Mouse (Mus musculus) limb, embryonic 10.5 days (tissue): ENCODE measurements at regions not wholly inside any gene's neighbourhood (a gene's known extent, or its start where the extent isn't known, plus 50 kb on each side); places are given as distances from the start of the nearest gene placed in this dataset.

Experiments used
- DNase-seq: peaks from one replicate; pipeline ENCODE4 v3.0.0-alpha.2; 2017; ENCODE audit warnings: low spot score
- H3K27ac ChIP-seq: fragments of 300-500 bp; sonication (generic); 2 replicates; pipeline ENCODE4 v1.5.1; 2016; ENCODE audit warnings: mild to moderate bottlenecking
- H3K27me3 ChIP-seq: fragments of 300-500 bp; sonication (generic); 2 replicates; pipeline ENCODE4 v1.6.1; 2016; ENCODE audit warnings: low read depth, mild to moderate bottlenecking; ENCODE audit not compliant: poor library complexity, severe bottlenecking
- H3K36me3 ChIP-seq: fragments of 300-500 bp; sonication (generic); 2 replicates; pipeline ENCODE4 v1.6.1; 2016; ENCODE audit warnings: mild to moderate bottlenecking, moderate library complexity
- H3K4me1 ChIP-seq: fragments of 300-500 bp; sonication (generic); 2 replicates; pipeline ENCODE4 v1.6.1; 2016
- H3K4me3 ChIP-seq: fragments of 300-500 bp; sonication (generic); 2 replicates; pipeline ENCODE4 v1.5.1; 2016; ENCODE audit warnings: mild to moderate bottlenecking, moderate library complexity
- H3K9me3 ChIP-seq: fragments of 300-500 bp; sonication (generic); replicated peaks from 2 replicates; pipeline ENCODE4 v1.6.1; 2016; ENCODE audit warnings: mild to moderate bottlenecking
- WGBS: fragments of 180-500 bp; shearing (Covaris S2); methylation state at CpG from one replicate; pipeline ENCODE4 v1.1.7; 2016; 5-methylcytosine and 5-hydroxymethylcytosine counted together

DNA sequence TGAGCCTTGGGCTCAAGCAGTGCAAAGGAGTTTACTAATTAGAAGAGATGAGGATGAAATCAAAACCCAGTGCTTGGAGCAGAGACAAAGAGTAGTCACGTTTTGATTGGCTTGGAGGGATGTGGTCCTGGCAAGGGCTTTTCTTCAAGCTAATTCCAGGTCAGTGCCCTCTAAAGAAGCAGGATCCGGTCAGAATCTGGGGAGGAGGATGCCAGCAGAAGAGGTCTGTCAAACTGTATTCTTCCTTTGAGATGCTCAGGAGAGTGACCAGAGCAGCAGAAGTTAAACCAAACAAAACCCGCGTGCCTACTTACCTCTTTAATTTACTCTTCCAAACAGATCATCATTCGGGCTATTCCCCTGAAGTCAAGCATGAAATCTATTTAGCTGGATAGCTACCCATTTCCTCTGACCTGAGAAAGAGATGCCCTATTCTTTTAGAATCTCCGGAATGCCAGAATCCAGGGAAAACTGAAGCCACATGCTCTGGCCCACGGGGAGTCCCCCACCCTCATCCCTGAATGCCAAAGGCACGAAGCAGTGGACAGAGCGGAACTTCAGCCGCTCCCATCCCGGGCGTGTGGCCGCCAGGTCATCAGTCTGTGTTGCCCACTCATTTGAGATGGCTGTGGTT is 117.8 kb upstream of the Six2 start:
- Histone ChIP-seq H3K36me3 (no peaks in the 10 kb centered on the region), H3K4me1 (peaks cover 13% of the 10 kb centered on the region), H3K27me3 (peaks cover 86% of the 10 kb centered on the region), H3K27ac (no peak overlapping the region), H3K9me3 (no peaks in the 10 kb centered on the region), H3K4me3 (no peak overlapping the region)
- 77% methylated on average over 13 of the region's 13 CpGs for WGBS
- no peak for DNase-seq

DNA sequence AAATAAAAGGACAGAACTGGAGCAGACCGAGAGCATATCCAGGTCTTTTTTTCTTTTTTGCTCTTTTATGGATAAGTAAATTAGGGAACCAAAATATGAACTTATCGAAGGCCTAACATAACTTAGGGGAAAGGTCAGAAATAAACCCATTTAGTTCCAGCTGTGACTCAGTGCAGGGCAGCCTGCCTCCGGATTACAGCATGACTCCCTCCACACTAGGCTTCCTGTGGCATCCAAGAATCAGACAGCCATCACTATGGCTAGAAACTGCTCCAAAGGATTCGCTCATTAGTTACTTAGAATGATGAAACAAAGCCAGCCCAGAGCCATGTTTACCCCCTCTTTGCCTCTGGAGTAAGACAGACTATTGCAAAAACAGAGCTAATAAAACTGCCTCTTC is 116.6 kb upstream of the Six2 start:
- DNase-seq, result no peak
- WGBS, result 72% methylated on average over 4 of the region's 4 CpGs
- Histone ChIP-seq H3K27ac (no peak overlapping the region), H3K9me3 (no peaks in the 10 kb centered on the region), H3K4me1 (peaks cover 25% of the 10 kb centered on the region), H3K4me3 (no peak overlapping the region), H3K36me3 (no peaks in the 10 kb centered on the region), H3K27me3 (peaks cover 93% of the 10 kb centered on the region)

DNA sequence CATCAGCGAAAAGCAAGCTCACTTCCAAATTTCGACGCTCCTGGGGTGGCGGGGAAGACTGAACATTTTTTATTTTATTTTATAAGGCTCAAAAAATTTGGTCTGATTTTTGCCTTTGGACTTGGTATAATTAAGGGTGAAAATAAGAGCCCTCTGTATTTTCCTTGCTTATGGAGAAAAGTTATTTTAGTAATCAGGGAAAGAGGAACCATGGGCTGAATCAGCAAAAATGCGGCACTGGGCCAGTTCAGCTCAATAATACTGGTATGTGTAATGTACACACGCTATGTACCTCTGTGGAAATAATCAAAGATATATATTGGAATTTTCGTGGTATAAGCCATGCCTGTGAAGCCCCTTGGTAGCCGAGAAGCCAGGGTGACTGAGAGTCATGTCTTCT is 113.7 kb upstream of the Six2 start:
- 83% methylated on average over 8 of the region's 8 CpGs for WGBS
- H3K27me3 ChIP-seq, result peaks cover 99% of the 10 kb centered on the region
- no peaks in the 10 kb centered on the region for H3K36me3 ChIP-seq
- peak; percentile 26 for DNase-seq
- no peaks in the 10 kb centered on the region for H3K9me3 ChIP-seq
- no peak overlapping the region for H3K4me3 ChIP-seq
- no peak overlapping the region for H3K27ac ChIP-seq
- peaks cover 47% of the 10 kb centered on the region for H3K4me1 ChIP-seq

DNA sequence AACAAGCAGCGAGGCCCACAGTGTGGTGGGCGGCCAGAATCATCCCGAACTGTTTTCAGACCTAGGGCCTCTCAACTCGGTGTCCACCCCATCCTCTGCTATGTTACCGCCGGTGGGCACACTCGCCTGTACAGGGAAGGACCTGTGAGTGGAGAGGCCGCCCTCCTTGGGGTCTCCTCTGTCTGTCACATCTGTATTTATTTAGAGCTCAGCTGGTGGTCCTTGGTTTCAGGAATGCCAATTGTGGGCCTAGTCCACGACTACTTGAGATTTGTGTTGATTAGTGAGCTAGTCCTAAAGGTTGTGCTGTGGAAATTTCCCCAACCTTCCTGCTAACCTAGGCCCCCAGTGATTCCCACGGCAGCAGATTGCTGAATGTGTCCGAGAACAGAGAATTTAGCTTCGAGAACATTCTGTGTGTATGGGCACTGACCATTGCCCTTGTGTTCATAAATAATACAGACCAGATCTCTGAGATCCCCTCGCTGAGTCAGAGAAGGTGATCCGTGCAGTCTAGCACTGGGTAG is 113.1 kb upstream of the Six2 start:
- Histone ChIP-seq H3K4me1 (peaks cover 53% of the 10 kb centered on the region), H3K27ac (peak overlapping the region; percentile 83), H3K27me3 (peaks cover 98% of the 10 kb centered on the region), H3K4me3 (peak overlapping the region; percentile 64), H3K9me3 (no peaks in the 10 kb centered on the region), H3K36me3 (no peaks in the 10 kb centered on the region)
- DNase-seq, result no peak
- WGBS, result 14% methylated on average over 14 of the region's 14 CpGs

DNA sequence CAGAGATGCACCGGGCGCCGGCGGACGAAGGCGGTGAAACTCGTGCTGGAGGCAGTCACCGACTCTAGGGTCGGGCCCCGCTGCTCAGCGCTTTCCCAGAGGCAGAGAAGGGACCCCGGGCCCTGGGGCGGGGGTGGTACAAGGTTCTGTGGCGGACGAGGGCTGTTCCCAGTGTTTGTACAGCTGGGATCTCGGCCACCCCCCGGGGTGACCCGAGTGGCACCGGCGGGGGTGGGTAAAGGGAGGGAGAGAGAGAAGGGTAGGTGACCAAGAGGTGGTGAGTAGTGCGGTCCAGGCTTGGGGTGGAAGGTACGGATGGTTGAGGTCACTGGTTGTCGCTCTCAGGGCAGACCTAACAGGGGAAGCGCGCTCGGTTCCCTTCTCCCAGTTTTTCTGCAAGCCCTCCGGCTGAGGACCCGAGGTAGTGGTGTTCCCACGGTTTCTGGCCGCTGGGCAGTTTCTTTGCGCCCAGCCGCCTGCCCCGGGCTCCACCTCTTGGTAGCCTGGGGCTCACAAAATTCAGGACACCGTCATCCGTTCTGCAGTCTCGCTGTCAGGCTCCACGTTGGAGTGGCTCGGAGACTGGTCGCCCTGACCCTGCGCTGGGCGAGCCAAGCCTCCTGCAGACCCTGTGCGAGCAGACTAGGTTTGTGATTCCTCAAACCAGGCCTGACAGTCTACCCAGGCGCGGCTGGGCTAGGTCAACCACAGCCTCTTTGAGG is 112.4 kb upstream of the Six2 start:
- H3K27me3 ChIP-seq, result peaks cover 92% of the 10 kb centered on the region
- DNase-seq, result peak; percentile 75
- H3K9me3 ChIP-seq, result no peaks in the 10 kb centered on the region
- under 1% methylated on average over 44 of the region's 44 CpGs for WGBS
- peaks cover 59% of the 10 kb centered on the region for H3K4me1 ChIP-seq
- peak overlapping the region; percentile 83 for H3K27ac ChIP-seq
- no peaks in the 10 kb centered on the region for H3K36me3 ChIP-seq
- H3K4me3 ChIP-seq, result peak overlapping the region; percentile 64

DNA sequence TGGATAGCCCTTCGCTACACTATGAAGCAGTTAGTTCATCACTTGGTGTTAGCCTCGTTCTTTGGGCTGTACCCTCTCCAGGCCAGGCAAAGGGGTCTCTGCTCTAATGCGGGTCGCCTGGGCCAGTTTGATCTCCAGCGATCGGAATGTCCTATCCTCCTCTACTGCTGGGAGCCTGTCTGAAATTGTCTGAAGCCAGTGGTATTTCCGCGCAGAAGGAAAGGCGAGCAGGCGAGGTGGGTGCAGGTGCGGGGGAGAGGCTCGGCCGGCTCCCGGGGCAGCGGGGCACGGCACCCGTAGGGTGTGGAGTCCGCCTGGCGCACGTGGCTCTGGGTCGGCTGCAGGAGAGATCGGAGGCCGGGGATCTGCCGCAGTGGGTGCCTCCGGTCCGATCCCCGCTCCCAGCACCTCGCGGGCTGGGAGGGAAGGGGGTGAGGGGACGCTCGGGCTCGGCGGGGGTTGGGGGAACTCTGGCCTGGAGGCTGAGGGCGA is 111.8 kb upstream of the Six2 start:
- H3K27ac ChIP-seq, result peak overlapping the region; percentile 83
- no peaks in the 10 kb centered on the region for H3K36me3 ChIP-seq
- peaks cover 61% of the 10 kb centered on the region for H3K4me1 ChIP-seq
- no peak for DNase-seq
- under 1% methylated on average over 34 of the region's 34 CpGs for WGBS
- H3K27me3 ChIP-seq, result peaks cover 86% of the 10 kb centered on the region
- H3K4me3 ChIP-seq, result peak overlapping the region; percentile 64
- no peaks in the 10 kb centered on the region for H3K9me3 ChIP-seq

DNA sequence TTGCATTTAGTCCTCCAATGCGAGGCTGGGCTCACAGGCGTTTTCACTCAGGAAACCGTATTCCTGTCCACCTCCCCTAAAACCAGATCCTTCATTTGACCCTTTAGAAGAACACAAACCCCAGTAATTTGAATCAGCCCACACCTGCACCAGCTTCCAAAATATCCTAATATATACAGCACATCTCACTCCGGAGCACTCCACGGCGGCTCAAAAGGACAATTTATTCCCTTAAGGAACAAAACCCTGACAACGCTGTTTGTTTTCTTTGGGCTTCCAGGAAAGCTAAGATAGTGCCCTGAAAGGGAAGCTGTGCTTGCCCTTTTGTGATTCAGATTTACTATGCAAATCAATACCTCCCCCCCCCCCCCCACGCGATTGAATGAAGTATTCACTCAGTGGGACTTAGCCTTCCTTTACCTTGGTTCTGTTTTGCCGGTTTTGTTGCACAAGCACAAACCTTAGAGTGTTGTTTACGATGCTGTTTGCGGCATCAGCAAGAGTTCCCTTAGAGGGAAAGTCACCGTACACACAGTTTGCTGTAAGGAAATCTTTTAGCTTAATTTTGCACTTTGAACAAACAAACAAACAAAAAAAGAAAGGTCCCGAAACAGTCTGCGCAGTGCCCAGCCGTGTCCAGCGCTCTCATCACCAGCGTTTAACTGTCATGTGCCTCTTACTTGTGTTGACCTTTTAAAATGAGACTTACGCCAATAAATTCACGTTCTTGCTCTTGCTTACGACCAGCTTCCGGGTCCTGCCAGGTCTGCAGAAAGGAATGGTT is 111.2 kb upstream of the Six2 start:
- under 1% methylated on average over 22 of the region's 22 CpGs for WGBS
- H3K27ac ChIP-seq, result peak overlapping the region; percentile 83
- peak; percentile 39 for DNase-seq
- H3K27me3 ChIP-seq, result peaks cover 85% of the 10 kb centered on the region
- peaks cover 61% of the 10 kb centered on the region for H3K4me1 ChIP-seq
- peak overlapping the region; percentile 64 for H3K4me3 ChIP-seq
- no peaks in the 10 kb centered on the region for H3K36me3 ChIP-seq
- no peaks in the 10 kb centered on the region for H3K9me3 ChIP-seq

DNA sequence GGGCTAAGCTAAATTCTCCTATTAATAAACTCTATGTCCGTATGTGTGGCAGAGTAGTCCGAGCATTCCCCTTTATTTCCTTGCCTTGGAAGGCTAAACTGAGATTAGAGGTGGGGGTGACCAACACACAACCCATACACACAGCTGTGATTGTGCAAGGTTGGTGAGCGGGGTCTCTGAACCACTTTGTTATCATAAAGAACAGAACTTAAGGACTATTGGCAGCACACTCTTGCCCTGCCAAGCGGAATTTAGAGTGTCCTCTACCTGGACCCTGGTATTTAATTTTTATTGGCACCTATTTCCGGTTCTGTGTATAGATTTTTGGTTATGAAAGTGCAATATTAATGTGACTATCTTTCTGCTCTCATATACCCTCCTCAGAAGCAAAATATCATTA is 109.7 kb upstream of the Six2 start:
- peaks cover 57% of the 10 kb centered on the region for H3K4me1 ChIP-seq
- no peak overlapping the region for H3K27ac ChIP-seq
- H3K36me3 ChIP-seq, result no peaks in the 10 kb centered on the region
- H3K27me3 ChIP-seq, result peaks cover 85% of the 10 kb centered on the region
- H3K9me3 ChIP-seq, result no peaks in the 10 kb centered on the region
- 45% methylated on average over 5 of the region's 5 CpGs for WGBS
- DNase-seq, result peak; percentile 33
- H3K4me3 ChIP-seq, result no peak overlapping the region

DNA sequence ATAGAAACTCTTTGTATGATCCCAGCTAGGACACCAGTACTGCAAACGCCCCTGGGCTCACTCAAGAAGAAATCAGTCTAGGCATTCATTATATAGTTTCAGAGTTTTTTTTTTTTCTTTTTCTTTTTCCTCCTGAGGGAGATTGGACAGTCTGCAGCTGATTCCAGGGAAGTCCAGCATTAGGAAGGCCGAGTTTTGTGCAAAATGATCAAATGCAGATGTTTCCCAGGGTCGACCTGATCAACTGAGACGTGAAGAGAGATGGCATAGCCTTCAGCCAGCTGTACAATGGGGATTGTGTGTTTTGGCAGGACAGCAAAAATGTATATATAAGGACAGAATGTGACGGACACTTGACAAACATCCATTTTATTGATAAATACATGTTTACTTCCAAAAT is 107.7 kb upstream of the Six2 start:
- no peak overlapping the region for H3K27ac ChIP-seq
- H3K4me1 ChIP-seq, result peaks cover 48% of the 10 kb centered on the region
- H3K9me3 ChIP-seq, result no peaks in the 10 kb centered on the region
- 33% methylated on average over 5 of the region's 5 CpGs for WGBS
- no peak overlapping the region for H3K4me3 ChIP-seq
- peaks cover 78% of the 10 kb centered on the region for H3K27me3 ChIP-seq
- H3K36me3 ChIP-seq, result no peaks in the 10 kb centered on the region
- no peak for DNase-seq

DNA sequence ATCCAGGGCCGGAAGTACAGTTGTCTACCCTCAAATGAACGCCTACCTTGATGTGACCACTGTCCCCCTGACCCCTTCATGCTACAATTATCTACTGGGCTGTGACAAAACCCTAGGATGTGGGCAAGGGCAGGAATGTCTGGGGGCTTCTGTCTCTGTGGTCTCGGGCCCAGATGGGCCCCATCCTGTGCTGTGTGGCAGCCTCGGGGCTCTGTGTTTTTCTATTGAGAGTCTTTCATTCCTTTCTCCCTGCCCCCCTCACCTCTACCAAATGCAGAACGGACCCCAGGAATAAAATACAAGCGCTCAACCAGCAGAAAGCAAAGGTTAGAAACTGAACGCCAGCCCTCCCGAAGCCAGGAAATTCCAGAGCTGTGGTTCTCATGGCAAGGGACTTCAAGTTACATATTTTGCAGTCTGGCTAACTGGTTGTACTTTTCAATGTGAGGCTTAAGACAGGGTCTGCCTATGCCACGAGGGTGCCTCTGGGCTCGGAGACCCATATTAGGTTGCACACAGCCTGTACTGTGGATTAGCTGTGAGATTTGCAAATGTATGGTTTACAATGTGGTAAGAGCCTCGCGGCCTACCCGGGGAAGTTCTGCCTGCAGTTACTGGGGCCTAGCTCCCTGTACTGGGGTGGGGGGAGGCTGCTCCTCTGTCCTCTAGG is 97.7 kb upstream of the Six2 start:
- H3K27ac ChIP-seq, result peak overlapping the region; percentile 83
- H3K4me3 ChIP-seq, result no peak overlapping the region
- no peaks in the 10 kb centered on the region for H3K36me3 ChIP-seq
- H3K27me3 ChIP-seq, result peaks cover 31% of the 10 kb centered on the region
- no peak for DNase-seq
- H3K9me3 ChIP-seq, result no peaks in the 10 kb centered on the region
- peaks cover 26% of the 10 kb centered on the region for H3K4me1 ChIP-seq
- 53% methylated on average over 13 of the region's 13 CpGs for WGBS

DNA sequence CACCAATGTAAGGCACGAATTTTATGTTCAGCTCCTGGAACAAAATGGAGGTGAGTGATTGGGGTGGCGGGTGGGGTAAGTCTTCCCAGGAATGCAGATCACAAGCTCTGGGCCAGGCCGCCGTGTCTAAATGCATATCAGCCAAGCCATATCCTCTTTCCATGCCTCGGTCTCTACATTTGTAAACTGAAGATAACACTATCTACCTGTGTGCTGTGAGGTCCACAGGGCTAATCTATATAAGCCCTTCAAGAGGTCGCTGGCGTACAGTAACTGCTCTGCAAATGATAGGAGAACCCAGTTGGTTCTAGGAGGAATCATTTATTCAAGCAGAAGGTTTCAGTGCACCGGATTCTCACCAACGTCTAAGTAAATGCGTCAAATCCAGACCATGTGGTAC is 92.4 kb upstream of the Six2 start:
- DNase-seq, result no peak
- Histone ChIP-seq H3K4me3 (no peak overlapping the region), H3K27me3 (peaks cover 45% of the 10 kb centered on the region), H3K9me3 (no peaks in the 10 kb centered on the region), H3K27ac (no peak overlapping the region), H3K36me3 (no peaks in the 10 kb centered on the region), H3K4me1 (peaks cover 17% of the 10 kb centered on the region)
- 91% methylated on average over 10 of the region's 10 CpGs for WGBS

DNA sequence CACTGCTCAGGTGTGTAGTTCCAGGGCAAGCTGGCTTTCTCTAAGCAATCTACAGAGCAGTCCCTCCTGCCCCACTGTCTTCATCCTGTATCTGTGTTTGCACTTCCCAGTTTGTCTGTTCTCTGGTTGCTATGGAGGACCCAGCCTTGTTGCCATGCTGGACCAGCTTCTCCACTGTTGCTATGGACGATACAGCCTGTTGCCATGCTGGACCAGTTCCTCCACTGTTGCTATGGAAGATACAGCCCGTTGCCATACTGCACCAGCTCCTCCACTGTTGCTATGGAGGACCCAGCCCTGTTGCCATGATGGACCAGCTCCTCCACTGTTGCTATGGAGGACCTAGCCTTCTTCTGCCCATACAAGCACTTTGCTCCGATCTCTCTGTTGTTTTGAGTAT is 88.8 kb upstream of the Six2 start:
- H3K9me3 ChIP-seq, result no peaks in the 10 kb centered on the region
- 91% methylated on average over 3 of the region's 3 CpGs for WGBS
- peaks cover 11% of the 10 kb centered on the region for H3K4me1 ChIP-seq
- no peak overlapping the region for H3K4me3 ChIP-seq
- H3K27me3 ChIP-seq, result peaks cover 71% of the 10 kb centered on the region
- H3K36me3 ChIP-seq, result no peaks in the 10 kb centered on the region
- no peak overlapping the region for H3K27ac ChIP-seq
- no peak for DNase-seq
